8 mouse cellular contexts compared by ENCODE assay signal in the genomic region with DNA sequence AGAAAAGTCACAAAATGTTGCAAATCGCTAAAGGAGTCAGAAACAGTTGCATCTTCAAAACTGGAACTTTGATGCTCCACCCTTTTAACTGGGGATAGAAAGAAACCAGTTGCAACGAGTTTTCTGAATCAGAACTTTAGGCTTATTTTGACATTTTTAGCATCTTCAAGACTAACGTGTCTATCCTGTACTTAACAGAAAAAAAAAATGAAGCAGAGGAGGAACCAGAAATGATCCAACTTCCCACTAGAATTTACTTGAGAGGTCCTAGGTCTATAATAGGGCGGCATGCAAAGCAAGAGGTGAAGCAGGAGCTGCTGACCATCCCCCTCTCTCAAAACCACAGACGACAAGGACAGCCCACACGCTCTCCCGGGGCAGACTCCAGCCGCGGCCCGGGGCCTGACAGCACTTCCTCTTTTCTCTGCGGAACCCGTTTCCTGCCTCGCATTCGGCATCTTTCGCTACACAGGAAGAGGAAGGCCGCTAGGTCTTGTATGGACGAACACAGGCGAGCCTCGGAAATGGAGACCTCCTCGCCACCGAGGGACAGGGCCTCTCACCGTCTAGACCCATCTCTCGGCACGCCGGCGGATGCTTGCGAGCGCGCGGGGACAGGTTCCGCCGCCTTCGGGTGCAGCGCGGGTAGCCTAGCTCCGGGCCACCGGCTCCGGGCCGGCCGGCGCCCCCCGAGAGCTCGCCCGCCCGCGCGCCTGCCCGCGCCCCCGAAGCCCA. TPM values are rescaled to one million over a fixed set of nuclear protein-coding genes. Genes with fewer than 3 reads are reported as not detected.
DNase-seq lines count a peak whose midpoint lies in the region; ATAC-seq and TF ChIP-seq lines count a peak whose summit lies in the region.

No protein-coding gene starts in this region.

- 0 out of 2 replicates have a peak, but pooled peaks cover 10% of the 10 kb centered on the region for H3K4me1 ChIP-seq in forebrain, postnatal 0 days (ENCODE audit: insufficient read depth)
- peaks cover 11% of the 10 kb centered on the region for H3K4me1 ChIP-seq in lung, adult 2 months (ENCODE audit: control insufficient read depth, insufficient read depth, low read length)
- peaks cover 21% of the 10 kb centered on the region for H3K4me1 ChIP-seq in neural tube, embryonic 15.5 days

- H3K27ac ChIP-seq in forebrain, postnatal 0 days (ENCODE audit: low read depth, low read length) = peak overlapping the region; percentile 94
- H3K27ac ChIP-seq in neural tube, embryonic 15.5 days (replicated peaks) = peak overlapping the region; percentile 97

- peak; percentile 69 for ATAC-seq in forebrain, postnatal 0 days
- ATAC-seq in neural tube, embryonic 15.5 days (ENCODE audit: low FRiP score) = peak; percentile 79

- DNase-seq in MEL-GATA-1-ER (ENCODE audit: extremely low read depth, low read depth) = peak; percentile 92
- DNase-seq in cerebellum, adult 11-12 months = peak; percentile 67
- peak; percentile 74 for DNase-seq in forebrain, postnatal 0 days
- DNase-seq in heart, postnatal 36 days = peak; percentile 73 to 88
- DNase-seq in layer of hippocampus, adult 18-20 months (ENCODE audit: low spot score in 2 of 2) = peak; percentile 57 to 75
- DNase-seq in lung, adult 2 months = peak; percentile 78
- DNase-seq in thymus, adult 18-20 months = peak; percentile 77 to 85

- TF ChIP-seq CTCF in forebrain, postnatal 0 days (IDR thresholded peaks at IDR 0.05; ENCODE audit: low read depth) = no peak; the same call in 1 of the 2 replicates
- TF ChIP-seq CTCF in lung, adult 2 months (IDR thresholded peaks at IDR 0.05; ENCODE audit: insufficient read depth, low read length) = no peak

- no peaks in the 10 kb centered on the region for H3K9me3 ChIP-seq in forebrain, postnatal 0 days (ENCODE audit: low read length)
- no peaks in the 10 kb centered on the region for H3K9me3 ChIP-seq in neural tube, embryonic 15.5 days (replicated peaks)

- TF ChIP-seq POLR2A in lung, adult 2 months (IDR thresholded peaks at IDR 0.05; ENCODE audit: borderline replicate concordance, extremely low read depth, low read depth, low read length) = peak; percentile 78

- under 1% methylated on average over 42 of the region's 50 CpGs for WGBS in forebrain, postnatal 0 days
- 2% methylated on average over 49 of the region's 50 CpGs for WGBS in lung, adult 2 months
- under 1% methylated on average over 38 of the region's 50 CpGs for WGBS in neural tube, embryonic 15.5 days

- H3K27me3 ChIP-seq in forebrain, postnatal 0 days (ENCODE audit: insufficient read depth, low read length) = no peaks in the 10 kb centered on the region
- no peaks in the 10 kb centered on the region for H3K27me3 ChIP-seq in neural tube, embryonic 15.5 days (replicated peaks)

- peak overlapping the region; percentile 60 for H3K4me2 ChIP-seq in forebrain, postnatal 0 days (ENCODE audit: low read depth)
- peak overlapping the region; percentile 74 for H3K4me2 ChIP-seq in neural tube, embryonic 15.5 days

- intact Hi-C loops in heart, postnatal 36 days (cut with DNase I) = loop anchor here (10.0 kb wide), 1 partner anchor 523 kb away; no protein-coding TSS in a partner anchor

- peak overlapping the region; percentile 99 for H3K4me3 ChIP-seq in forebrain, postnatal 0 days (ENCODE audit: low read depth, low read length)
- peak overlapping the region; percentile 98 for H3K4me3 ChIP-seq in lung, adult 2 months (replicated peaks; ENCODE audit: extremely low read depth, low read depth, low read length)
- peak overlapping the region; percentile 89 for H3K4me3 ChIP-seq in neural tube, embryonic 15.5 days (replicated peaks)

- peak overlapping the region; percentile 87 for H3K9ac ChIP-seq in forebrain, postnatal 0 days
- peak overlapping the region; percentile 96 for H3K9ac ChIP-seq in neural tube, embryonic 15.5 days (replicated peaks)

- H3K36me3 ChIP-seq in forebrain, postnatal 0 days (ENCODE audit: insufficient read depth) = no peaks in the 10 kb centered on the region
- H3K36me3 ChIP-seq in neural tube, embryonic 15.5 days = 0 out of 2 replicates have a peak, but pooled peaks cover 3% of the 10 kb centered on the region

RNA-seq across cellular contexts. Expression of gene Actr2, which starts 0.5 kb away (rescaled TPM):
- total RNA-seq in forebrain, postnatal 0 days (2014; rRNA removed) = 70.9 and 79.5 TPM in 2 replicates
- 158 and 179 TPM in 2 replicates for polyA plus RNA-seq in forebrain, postnatal 0 days (2015; fragmentation: Nextera tagmentation; extraction: Ambion mirVana)
- total RNA-seq in heart, postnatal 36 days (2021) = 10 to 100 TPM; 75.6 to 76.9 TPM
- total RNA-seq in layer of hippocampus, adult 18-20 months (2021) = 100 to 1,000 TPM; 335 to 358 TPM
- 22.5 and 37.7 TPM in 2 replicates for polyA plus RNA-seq in lung, adult 2 months (2012; rRNA removed)
- 167 and 168 TPM in 2 replicates for polyA plus RNA-seq in neural tube, embryonic 15.5 days (2015; fragmentation: Nextera tagmentation; extraction: Ambion mirVana)

Comparison
In these comparisons a context has a peak if more than half of its experiments do, and no peak if none do; other contexts are left out.
1. Peak in every context shown above with its lines: DNase-seq, ATAC-seq, H3K4me3 ChIP-seq and H3K27ac ChIP-seq.